Mouse (Mus musculus): Measurements from ENCODE around the gene Vps13d. TPM values are rescaled to one million over a fixed set of nuclear protein-coding genes. Genes with fewer than 3 reads are reported as not detected.

Vps13d gene
- total and polyA plus RNA-seq, 3 experiments = 9.4 to 9.8 (median 9.7) TPM

DNA sequence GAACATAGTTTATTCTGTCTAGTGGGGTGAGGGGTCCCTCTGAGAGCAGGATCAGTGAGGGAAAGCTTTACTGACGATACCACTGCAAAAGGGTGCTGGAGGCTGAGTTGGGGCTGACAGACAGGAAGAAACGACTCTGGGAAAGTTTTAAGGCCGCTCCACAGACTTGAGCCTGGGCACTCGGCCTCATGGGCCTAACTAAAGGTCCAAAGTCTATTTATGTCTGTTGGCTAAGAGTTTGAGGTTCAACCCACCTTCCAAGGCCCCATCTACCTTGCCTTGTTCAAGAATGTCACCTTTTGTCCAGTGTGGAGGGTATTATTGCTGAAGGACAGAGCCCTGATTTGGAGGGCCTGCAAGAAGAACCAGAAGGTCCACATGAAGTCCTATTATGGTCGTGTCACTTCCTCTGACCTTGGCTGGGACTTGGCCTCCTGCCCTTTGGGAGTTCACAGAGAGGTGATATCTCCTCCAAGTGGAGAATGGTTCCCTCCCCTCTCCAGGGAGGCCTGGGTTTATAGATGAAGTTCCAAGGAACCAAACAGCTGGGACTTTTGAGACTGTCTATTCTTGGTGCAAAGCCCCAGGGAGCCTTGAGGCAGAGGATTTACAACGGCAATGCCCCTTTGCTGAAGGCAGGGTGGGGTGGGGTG is 246.9 kb downstream of the Vps13d start:
- H3K4me1 ChIP-seq (ENCODE audit: control insufficient read depth in 1 of 2, insufficient read depth in 2 of 2) = peaks cover 3 to 12% of the 10 kb centered on the region in 2 experiments; a peak in 3 of 4 replicates
- dilution Hi-C loops (cut with MboI; ENCODE audit: extremely low pct_ligation_motif_present, extremely low pct_unique_long_range_greater_than_20kb, low sequenced_read_pairs) (no loop called here), in situ Hi-C loops (cut with MboI; ENCODE audit: low pct_ligation_motif_present, low pct_unique_long_range_greater_than_20kb, low sequenced_read_pairs) (no loop called here)
- TF ChIP-seq UBTF (IDR thresholded peaks at IDR 0.05; ENCODE audit: low read depth, low read length) (no peak), POLR2AphosphoS2 (IDR thresholded peaks at IDR 0.05; ENCODE audit: low read depth, low read length) (no peak), ELF1 (IDR thresholded peaks at IDR 0.05; ENCODE audit: low read depth, low read length) (no peak), TBP (conservative IDR thresholded peaks at IDR 0.05; ENCODE audit: low read depth, low read length) (no peak), JUN (IDR thresholded peaks at IDR 0.05; ENCODE audit: insufficient read depth, low read depth, low read length) (no peak), MYC (IDR thresholded peaks at IDR 0.05; ENCODE audit: low read depth, low read length) (no peak), KAT2A (IDR thresholded peaks at IDR 0.05; ENCODE audit: insufficient replicate concordance, low read length) (no peak), MXI1 (IDR thresholded peaks at IDR 0.05; ENCODE audit: low read depth, low read length) (no peak), IRF4 (IDR thresholded peaks at IDR 0.05; ENCODE audit: low read depth, low read length) (no peak), NRF1 (IDR thresholded peaks at IDR 0.05; ENCODE audit: low read depth, low read length) (no peak)
- no peaks in the 10 kb centered on the region for H3K36me3 ChIP-seq (replicated peaks in 1 of 2; ENCODE audit: control insufficient read depth in 1 of 2, insufficient read depth in 1 of 2, low read length in 1 of 2)
- H3K9ac ChIP-seq (ENCODE audit: insufficient read depth, low read depth) = no peak overlapping the region
- no peak for DNase-seq (ENCODE audit: extremely low read depth)
- H3K4me2 ChIP-seq (ENCODE audit: insufficient read depth, low read depth, poor library complexity, severe bottlenecking) = no peak overlapping the region
- H3K79me2 ChIP-seq (replicated peaks; ENCODE audit: control insufficient read depth, extremely low read depth, insufficient read depth, poor library complexity, severe bottlenecking) = no peaks in the 10 kb centered on the region
- H3K27ac ChIP-seq (ENCODE audit: insufficient read depth, low read depth) = no peak overlapping the region
- H3K27me3 ChIP-seq (replicated peaks) = no peaks in the 10 kb centered on the region
- no peaks in the 10 kb centered on the region for H3K9me3 ChIP-seq (replicated peaks; ENCODE audit: low read length)
- no peak overlapping the region for H3K4me3 ChIP-seq (replicated peaks in 1 of 3; ENCODE audit: low read depth in 2 of 3, low read length in 2 of 3, poor library complexity in 1 of 3)

GRCm38 (mm10) chr4:144943273-144943672 is 251.5 kb downstream of the Vps13d start:
- no peak overlapping the region for H3K27ac ChIP-seq (ENCODE audit: insufficient read depth, low read depth)
- no peak overlapping the region for H3K9ac ChIP-seq (ENCODE audit: insufficient read depth, low read depth)
- H3K4me1 ChIP-seq (ENCODE audit: control insufficient read depth in 1 of 2, insufficient read depth in 2 of 2) = peaks cover 2 to 7% of the 10 kb centered on the region in 2 experiments; a peak in 3 of 4 replicates
- no peak overlapping the region for H3K4me3 ChIP-seq (replicated peaks in 1 of 3; ENCODE audit: low read depth in 2 of 3, low read length in 2 of 3, poor library complexity in 1 of 3)
- no peak for TF ChIP-seq SMC3 (IDR thresholded peaks at IDR 0.05; ENCODE audit: low read depth, low read length)
- TF ChIP-seq SIN3A (IDR thresholded peaks at IDR 0.05; ENCODE audit: low read length) = no peak
- no peak for TF ChIP-seq EP300 (IDR thresholded peaks at IDR 0.05; ENCODE audit: low read length)
- no peak for TF ChIP-seq ZNF384 (IDR thresholded peaks at IDR 0.05; ENCODE audit: low read depth, low read length)
- no peak for TF ChIP-seq E2F4 (IDR thresholded peaks at IDR 0.05; ENCODE audit: insufficient replicate concordance, low read depth, low read length)
- TF ChIP-seq MAX (IDR thresholded peaks at IDR 0.05; ENCODE audit: low read length) = no peak
- no peak for TF ChIP-seq CHD2 (IDR thresholded peaks at IDR 0.05; ENCODE audit: low read length)
- no peak for TF ChIP-seq TCF12 (IDR thresholded peaks at IDR 0.05; ENCODE audit: low read depth, low read length)
- TF ChIP-seq BHLHE40 (IDR thresholded peaks at IDR 0.05; ENCODE audit: low read depth, low read length) = no peak
- TF ChIP-seq ZKSCAN1 (IDR thresholded peaks at IDR 0.05; ENCODE audit: borderline replicate concordance, low read depth, low read length) = no peak
- TF ChIP-seq HCFC1 (IDR thresholded peaks at IDR 0.05; ENCODE audit: low read depth, low read length) = no peak
- TF ChIP-seq PAX5 (IDR thresholded peaks at IDR 0.05; ENCODE audit: low read length) = no peak
- TF ChIP-seq USF2 (conservative IDR thresholded peaks at IDR 0.05; ENCODE audit: low read depth, low read length) = no peak
- no peak for TF ChIP-seq KAT2A (IDR thresholded peaks at IDR 0.05; ENCODE audit: insufficient replicate concordance, low read length)
- no peak for TF ChIP-seq USF1 (IDR thresholded peaks at IDR 0.05; ENCODE audit: low read depth, low read length)
- H3K4me2 ChIP-seq (ENCODE audit: insufficient read depth, low read depth, poor library complexity, severe bottlenecking) = no peak overlapping the region
- no peaks in the 10 kb centered on the region for H3K79me2 ChIP-seq (replicated peaks; ENCODE audit: control insufficient read depth, extremely low read depth, insufficient read depth, poor library complexity, severe bottlenecking)
- in situ Hi-C loops (cut with MboI; ENCODE audit: low pct_ligation_motif_present, low pct_unique_long_range_greater_than_20kb, low sequenced_read_pairs) (no loop called here), dilution Hi-C loops (cut with MboI; ENCODE audit: extremely low pct_ligation_motif_present, extremely low pct_unique_long_range_greater_than_20kb, low sequenced_read_pairs) (no loop called here)
- no peaks in the 10 kb centered on the region for H3K27me3 ChIP-seq (replicated peaks)
- no peaks in the 10 kb centered on the region for H3K9me3 ChIP-seq (replicated peaks; ENCODE audit: low read length)
- no peak for DNase-seq (ENCODE audit: extremely low read depth)
- H3K36me3 ChIP-seq (replicated peaks in 1 of 2; ENCODE audit: control insufficient read depth in 1 of 2, insufficient read depth in 1 of 2, low read length in 1 of 2) = no peaks in the 10 kb centered on the region

Measured in CH12.LX (cell line).